Mouse (Mus musculus): ENCODE measurements around the gene Fbxo39.
A peak's percentile ranks its signal among the peaks of the same experiment; 100 is the strongest.

The Fbxo39 gene

DNA sequence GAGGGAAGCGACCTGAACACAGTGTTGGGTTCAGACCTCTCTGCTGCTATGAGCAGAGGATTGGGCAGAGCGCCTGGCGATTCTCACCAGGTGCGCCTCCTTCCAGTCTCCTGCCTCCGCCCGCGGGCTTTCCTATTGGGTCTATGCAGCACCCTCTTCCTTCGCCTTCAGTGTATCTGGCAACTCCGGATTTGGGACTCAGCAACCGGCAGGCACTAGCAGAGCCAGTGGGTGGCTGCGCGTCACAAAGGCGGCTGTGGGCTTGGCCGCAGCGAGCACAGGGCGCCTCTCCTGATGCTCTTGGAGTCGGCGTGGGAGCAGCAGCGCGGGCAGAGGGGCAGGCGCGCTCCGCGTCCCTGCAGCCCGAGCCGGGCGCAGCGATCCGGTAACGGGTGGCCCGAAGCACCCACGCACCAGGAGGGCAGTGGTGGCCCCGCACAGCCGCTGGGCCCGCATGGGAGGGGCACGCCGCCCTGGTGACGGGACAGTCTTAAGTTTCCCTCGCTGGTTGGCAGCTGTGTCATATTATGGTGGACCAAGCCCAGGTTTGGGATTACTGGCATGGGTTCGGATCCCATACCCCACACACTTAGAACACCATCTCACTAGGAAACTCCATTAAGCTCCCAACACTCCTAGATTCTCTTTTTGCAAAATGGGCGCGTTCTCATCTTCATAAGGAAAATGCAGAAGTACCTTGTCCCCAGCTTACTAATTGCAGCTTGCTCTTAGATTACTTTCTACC, at the start of gene Fbxo39:
TSS of gene Fbxo39 (plus strand) at position 294 of the 745 bp plus-strand sequence.
- DNase-seq: peak; percentile 52

DNA sequence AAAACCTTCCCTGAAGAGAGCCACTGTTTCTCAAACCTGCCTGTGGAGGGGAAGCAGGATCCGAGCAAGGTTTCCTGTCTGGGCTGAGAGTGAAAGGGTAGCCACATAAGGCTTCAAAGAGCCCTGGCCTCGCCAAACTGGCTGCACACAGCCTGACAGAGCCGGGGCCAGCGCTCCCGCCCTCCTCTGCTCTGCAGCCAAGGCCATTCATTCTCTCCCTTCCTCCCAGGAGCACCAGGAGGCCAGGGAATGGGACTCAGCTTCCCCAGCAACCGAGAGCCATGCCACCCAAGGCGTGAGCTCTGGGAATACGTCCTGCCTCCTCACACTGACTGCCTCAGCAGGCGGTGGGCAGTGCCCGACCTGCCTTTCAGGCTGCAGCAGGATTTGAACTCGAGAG, 48.8 kb upstream of the Fbxo39 start:
- peak; percentile 43 for DNase-seq

DNA sequence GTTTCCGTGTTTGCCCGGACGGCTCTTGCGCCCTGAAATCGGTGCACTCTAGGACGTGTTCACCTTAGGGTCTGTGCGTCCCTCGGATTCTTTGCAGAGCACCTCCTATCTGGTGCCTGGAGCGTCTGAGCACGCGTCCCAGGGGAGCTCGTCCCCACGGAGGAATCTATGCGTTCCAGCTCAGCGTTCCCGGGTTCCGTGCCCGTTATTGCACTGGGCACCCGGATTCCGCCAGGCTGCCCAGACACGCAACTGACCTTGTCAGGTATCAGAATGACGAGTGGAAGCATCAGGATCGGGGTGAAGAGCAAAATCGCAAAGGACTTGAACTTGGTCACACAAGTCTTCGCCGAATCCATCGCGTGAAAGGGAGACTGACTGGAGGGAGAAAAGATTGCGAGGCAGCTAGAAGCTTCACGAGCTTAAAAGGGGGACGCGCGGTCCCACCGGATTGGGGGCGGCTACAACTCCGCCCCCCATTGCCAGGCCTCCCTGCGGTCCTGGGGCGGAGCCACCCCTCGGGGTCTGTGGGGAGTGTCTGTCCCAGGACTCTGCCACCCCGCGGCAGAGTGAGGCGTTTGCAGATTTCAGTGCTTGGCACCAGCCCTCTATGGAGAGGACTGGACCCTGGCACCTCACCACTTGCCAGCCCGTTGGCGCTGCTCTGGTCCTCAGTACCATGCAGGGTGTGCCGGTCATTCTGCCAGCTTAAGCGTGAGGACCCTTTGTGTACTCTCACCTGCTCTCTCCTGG, 47.9 kb upstream of the Fbxo39 start:
- DNase-seq: peak; percentile 51

DNA sequence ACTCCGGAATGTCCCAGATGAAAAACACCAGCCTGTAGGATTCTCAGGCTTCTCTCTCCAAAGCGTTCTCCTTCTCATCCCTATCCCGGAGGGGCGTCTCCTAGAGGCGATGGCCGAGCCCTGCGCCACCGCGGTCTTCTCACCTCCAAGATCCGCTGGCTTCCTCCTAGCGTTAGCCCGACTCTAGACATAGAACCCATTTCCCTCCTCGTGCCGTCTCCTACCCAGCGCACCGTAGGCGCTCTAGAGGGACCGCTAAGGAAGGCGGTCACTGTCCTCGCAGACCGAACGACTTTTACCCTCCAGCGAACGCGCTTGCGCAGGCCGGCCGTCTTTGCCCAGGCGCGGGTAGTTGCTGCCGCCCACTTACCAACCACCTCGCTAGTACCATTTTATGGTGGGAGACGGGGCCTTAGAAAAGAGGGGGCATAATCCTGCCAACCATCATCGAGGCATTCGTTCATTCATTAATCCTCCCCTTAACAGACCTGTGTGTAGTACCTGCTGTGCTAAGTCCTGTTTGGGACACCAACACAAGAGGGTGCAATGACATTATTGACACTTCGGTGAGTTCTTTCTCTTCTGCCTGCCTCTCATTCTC, 47.2 kb upstream of the Fbxo39 start, which contains the start of gene Slc13a5:
TSS of gene Slc13a5 (minus strand) at position 263 of the 601 bp plus-strand sequence.
- no peak for DNase-seq

DNA sequence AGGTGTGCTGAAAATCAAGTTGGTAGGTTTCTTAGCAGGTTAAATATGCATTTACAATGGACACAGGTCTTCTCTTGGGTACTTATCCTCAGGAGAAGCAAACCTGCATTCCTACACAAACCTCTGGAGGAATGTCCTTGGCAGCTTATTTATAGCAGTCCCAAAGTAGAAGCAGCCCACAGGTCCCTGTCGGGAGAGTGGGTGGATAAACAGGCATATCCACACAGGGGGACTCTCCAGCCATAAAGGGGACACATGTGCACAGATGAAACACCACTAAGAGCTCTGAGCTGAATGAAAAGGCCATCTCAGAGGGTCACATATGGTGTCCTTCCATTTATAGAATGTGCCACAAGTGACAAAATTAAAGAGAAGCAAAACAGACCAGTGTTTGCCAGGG, 42.5 kb upstream of the Fbxo39 start:
- DNase-seq: no peak

DNA sequence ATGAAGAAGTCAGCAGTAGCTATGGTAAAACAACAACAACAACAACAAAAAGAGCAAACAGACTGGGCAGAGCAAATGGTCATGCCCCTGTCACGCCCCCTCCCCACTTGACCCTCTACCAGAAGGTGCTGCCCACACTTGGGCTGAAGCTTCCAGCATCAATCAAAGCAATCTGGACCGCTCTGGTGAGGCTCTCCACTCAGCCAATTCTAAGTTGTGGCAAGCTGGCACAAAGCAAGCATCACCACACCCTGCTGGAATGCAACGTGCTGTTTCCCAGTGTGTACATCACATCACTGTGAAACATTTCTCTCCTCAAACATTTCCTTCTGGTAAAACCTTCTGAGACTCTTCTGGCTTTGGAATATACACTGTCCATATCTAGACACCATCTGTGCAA, 40.9 kb upstream of the Fbxo39 start:
- no peak for DNase-seq

DNA sequence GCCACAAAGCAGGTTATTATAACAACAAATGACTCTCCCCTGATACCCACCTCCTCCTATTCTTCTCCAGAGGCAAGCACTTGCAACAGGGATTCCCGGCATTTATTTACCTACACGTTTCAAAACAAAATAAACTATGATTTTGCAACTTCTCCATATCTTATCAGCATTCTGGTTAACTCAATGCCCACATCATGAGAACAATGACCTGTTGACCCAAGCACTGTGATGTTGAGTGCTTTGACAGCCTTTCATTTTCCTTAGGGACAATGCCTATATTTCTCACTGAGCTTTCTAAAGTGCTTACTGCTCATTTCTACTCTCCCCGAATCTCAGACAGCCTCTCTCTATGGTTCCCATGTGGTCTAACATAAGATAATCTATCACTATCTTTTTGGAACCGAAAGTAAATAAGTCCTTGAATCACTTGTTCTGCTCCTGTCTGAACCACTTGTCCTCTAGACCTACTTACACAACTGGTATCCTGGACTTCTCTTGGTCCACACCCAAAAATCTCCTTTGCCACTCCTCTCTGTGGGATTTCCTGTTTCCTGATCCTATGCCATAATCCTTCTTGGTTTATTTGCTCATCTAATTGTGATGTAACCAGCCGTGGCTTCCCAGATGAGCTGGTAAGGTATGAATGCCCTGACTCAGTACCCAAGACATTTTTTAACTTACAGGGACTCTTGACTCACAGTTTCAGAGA, 32.9 kb upstream of the Fbxo39 start:
- no peak for DNase-seq

DNA sequence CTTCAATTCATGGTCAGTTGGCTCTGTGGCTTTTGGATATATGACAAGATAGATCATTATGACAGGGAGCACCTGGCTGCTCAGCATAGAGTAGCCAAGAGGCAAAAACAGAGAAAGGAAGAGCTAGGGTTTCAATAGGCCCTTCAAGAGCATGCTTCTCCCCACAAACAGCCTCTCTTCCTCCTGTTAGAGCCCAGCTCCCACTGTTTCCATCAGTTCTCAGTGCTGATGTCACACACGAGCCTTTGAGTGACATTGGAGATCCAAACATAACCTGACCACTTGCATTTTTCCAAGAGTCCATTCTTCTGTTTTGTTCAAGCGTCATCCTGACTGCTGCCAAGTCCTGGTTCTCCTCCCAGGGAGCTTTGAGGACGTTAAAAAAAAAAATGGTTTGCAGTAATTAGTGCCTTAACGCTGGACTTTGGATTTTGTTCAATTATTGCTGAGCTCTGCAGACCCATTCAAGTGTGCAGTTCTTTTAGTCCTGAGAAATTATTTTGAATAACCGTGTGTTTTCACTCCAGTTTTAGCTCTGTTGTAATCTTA, 32.3 kb upstream of the Fbxo39 start:
- no peak for DNase-seq

DNA sequence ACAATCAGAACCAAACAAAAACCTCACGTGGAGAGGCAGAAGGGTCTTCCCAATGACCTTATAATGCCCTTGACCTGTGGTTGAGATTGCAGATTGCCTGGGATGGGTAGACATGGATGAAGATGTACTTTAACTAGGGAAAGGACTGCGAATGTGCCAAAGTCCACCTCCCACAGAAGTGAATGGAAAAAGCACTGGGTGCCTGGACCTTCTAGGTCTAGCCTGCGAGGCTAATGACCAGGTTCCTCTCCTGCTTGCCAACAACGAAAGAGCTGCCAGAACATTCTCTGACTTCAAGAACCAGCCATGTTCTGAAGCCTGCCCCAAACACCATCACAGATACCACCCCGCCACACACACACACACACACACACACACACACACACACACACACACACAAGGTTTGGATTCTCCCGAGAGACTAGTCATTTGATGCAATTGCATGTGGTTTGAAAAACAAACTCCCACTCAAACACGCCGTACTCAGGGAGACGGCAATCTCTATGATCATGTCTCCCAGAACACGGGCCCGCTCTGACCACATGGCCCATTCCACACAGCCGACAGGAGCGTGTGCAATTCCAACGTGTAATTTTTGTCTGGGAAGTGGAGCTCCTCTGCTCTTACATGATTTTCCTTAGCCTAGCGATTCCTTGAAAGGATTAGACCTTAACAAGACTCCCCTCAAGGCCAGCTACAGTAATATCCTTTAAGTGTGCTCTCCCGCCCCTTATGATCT, 30.6 kb upstream of the Fbxo39 start:
- DNase-seq: no peak

DNA sequence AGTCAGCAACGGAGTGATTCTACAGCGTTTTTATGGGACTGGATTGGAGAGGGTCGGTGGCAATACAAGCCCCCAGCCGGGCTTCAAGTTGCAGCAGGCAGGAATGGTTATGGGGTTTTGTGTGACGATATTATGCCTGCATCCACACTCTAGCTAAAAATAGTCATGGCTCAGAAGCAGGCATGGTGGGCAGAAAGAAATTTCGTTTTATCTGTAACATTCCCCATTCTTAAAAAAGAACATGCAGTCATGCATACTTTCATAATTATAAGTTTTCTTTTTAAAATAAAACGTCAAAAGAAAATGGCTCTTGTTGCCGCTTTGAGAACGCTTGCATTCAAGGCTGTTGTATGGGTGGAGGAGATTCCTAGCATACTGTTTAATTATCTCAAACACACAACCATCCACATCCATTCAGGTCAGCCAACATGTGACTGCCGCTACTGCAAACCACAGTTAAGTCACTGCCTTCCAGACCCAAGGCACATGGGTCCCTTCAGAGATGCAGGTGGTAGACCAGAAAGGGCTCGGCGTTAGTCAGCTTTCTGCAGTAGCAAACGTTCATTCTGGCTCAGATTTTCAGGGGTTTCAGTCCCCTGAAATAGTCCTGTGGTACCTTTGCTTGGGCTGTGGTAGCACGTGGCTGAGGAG, 29.6 kb upstream of the Fbxo39 start:
- no peak for DNase-seq

DNA sequence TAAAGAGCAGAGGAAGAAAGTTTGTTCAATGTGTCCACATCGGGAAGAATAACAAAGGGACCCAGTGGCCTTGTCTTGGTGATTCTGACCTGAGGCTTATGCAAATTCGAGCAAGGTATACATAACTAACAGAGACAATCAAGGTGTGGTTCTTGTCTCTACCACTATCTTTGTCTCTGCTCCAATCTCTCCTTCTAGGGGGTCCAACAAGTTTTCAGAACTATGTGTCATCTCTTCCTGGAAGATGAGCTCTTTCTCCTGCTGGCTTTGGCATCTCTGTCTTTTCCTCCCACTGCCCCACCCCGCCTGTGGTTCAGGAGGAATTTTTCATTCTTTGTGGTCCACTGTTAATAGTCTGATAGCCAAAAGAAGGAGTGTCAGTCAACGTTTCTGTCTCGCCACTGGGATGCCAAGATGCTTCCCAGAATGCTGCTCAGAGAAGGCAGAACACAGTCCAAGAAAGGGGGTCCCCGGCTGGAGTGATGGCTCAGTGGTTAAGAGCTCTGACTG, 28.2 kb upstream of the Fbxo39 start:
- no peak for DNase-seq

DNA sequence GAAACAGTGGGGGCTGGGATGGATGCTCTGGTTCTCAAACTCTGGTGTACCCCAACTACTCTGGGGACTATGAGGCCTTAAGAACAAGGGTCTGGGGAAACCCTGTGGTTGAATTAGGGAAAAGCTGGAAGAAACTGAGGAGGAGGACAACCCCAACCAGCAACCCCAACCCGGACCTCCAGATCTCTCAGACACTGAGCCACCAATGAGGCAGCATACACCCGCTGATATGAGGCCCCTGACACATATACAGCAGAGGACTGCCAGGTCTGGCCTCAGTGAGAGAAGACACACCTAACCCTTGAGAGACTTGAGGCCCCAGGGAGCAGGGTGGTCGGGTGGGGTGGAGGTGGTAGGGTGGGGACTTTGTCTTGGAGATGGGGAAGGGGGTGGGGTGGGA, 27.6 kb upstream of the Fbxo39 start:
- no peak for DNase-seq

DNA sequence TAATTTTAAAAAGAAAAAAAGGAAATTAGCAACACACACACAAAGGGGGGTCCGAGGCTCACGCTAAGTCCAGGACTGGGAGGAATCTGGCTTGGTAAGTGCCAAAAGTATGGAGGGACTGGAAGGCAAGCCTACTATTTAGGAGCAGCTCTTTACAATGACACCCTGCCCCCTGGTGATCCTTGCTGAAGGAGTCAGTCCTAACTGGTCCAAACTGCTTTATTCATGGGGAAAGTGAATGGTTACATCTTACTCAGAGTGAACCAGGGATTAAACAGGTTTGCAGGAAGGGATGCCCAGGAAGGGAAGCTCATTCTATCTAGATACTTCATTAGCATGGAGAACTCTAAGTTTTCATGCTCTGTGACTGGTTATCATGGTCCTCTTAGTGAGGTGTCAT, 27.1 kb upstream of the Fbxo39 start:
- DNase-seq: no peak

DNA sequence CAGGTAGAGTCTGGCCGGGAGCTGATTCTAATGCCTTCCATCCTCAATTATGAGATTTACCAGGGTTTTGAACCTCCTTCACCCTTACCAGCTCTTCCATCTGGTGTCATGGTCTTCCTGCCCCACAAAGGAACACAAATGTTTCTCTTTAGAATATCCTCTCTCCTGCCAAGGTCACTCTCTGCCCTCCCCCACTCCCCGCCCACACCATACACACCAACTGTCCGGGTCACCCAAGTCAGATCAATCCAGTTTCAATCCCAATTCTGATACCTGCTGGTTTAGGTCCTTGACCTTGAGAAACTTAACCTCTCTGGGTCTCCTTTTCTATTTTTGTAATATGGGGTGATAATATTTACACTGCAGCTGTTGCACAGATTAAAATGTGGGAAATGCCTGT, 26.7 kb upstream of the Fbxo39 start:
- no peak for DNase-seq

DNA sequence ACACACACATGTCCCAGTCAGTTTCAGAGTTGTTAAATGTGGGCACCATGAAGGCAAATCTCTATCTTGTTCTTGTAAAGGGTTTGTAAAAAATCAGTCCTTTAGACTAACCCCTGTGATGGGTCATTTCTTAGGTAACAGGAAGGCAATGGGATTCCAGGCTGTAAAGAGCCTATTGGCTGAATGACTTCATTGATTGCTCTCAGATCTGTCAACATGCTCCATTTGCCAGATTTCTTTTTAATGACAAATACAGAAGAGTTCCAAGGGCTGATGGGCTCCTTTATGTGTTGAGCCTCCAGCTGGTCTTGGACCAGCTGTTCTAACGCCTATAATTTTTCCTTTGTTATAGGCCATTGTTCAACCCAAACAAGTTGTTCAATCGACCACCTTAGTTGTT, 21.1 kb upstream of the Fbxo39 start:
- DNase-seq: no peak

DNA sequence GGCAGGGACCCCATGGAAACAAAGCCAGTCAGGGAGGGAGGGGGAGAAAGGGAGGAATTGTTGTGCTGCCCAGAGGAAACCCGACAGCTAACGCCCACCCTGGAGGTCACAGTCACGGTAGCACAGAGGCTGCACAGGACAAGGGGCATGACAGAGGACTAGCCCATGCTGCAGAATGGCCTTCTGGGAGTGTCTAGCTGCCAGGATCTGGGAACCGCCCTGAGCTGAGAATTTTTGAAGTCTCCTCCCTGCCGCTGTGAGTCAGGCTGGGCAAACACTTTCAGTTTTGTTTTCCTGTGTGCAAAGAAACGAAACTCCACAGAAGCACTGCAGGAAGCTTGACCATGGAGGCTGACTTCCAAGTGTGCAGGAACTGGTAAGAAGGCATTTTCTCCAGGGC, 12.9 kb upstream of the Fbxo39 start, which contains the start of gene Xaf1:
TSS of gene Xaf1 (plus strand) at position 296 of the 400 bp plus-strand sequence.
- DNase-seq: peak; percentile 51

DNA sequence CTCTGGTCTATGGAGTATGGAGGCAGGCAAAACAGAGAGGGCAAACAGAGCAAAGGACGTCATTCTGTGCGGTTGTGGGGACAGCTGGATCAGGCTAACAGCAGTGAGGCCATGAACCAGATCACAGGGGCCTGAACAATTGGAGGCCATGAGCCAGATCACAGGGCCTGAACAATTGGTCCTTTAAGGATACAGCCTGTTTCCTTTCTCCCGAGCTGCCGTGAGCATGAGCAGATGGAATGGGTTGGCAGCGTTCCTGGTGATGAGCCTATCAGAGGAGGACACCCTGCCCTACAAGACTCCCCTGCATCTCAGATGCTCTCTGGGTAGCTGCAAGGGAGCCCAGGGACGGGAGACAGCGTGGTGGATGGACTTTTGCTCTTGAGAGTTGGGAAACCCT, 12.0 kb upstream of the Fbxo39 start:
- peak; percentile 93 for DNase-seq

DNA sequence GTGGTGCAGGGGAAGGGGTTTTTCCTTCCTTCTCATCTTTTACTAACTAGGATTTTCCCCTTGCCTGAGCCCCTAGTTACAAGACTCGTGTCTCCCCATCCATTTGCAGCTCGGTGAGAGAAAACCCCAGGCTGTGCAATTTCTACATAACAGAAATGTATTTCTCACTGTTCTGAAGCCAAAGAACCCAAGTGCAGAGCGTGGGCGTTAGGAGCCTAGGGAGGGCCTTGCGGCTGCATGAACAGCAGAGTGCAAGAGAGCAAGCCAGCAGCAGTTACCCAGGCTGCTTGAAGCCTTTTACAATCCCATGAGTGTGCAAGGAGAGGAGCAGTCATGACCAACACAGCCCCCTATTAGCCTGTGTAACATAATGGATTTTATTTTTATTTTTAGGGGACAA, 6.8 kb upstream of the Fbxo39 start:
- peak; percentile 36 for DNase-seq

DNA sequence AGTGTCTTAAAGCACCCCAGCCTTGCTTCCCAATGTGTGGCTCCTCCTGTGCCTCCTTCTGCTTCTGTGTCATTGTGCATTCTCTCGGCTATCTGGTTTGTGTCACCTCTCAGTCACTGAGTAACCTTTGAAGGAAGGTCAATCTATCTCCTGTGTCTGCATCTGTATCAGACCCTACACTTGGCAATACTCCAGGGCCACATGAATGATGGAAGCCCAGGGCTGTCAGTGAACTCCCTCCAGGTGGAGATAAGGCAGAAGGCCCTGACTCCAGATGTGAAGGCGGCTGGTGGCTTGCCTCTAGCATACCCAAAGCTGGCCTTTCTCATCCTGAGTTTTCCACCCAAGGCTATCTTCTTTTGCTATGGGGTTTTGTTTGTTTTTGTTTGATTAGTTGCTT, 5.3 kb upstream of the Fbxo39 start:
- DNase-seq: no peak

DNA sequence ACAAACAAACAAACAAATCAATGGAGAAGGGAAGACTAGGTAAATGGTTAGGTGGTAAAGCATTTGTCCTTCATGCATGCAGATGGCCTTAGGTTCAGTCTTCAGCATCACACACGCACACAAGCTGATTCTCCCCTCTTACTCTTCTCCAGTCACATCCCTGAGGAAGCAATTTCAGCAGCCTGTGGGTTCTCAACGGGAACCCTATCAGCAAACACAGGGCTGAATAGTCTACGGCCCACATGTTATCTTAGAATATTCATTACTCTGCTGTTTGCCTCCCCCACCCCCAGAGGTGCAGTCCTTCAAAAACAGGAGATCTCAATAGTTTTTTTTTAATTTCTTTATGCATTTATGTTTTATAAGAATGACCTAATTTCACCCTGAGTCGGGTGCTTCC, 3.8 kb upstream of the Fbxo39 start:
- no peak for DNase-seq

DNA sequence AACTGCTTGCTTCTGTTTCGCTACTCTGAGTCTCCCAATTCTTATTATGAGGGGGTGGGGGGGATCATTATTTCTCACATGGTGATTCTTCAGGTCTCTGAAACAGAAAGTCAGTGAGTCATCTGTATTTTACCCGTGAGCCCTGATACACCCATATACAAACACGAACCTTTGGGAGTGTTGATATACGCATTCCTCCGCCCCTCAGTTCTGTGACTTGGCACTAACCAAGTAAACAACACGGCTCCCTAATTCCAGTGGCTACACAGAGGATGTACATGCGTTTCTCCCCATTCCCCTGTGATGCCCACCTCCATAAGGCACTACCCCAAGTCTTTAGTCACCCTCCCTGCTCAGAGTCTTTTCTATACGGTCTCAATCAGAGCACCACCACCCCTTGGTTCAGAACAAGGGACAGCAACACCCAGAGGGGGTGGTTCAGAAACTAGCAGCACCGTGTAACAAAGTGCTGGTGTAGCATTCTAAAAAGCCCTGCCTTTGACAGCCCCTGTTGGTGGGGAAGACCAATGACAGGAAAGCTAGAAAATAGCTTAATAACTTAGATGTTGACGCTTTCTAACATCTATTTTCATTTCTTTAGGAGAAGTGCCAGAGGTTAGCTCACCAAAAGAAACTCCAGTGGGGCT, 2.8 kb upstream of the Fbxo39 start:
- no peak for DNase-seq

Measured in layer of hippocampus, adult 9-11 months (tissue).